ENCODE assay signal across 24 mouse cellular contexts in genomic region chr7:4562660-4563059, GRCm38 (mm10). TPM values are rescaled to one million over a fixed set of nuclear protein-coding genes. Genes with fewer than 3 reads are reported as not detected.
DNase-seq lines count a peak whose midpoint lies in the region; ATAC-seq and TF ChIP-seq lines count a peak whose summit lies in the region.
"Had no signal": no experiment of that assay in that cellular context is flagged by ENCODE, and none has a peak within 500 bp of the region (broad histone marks: within the 10 kb centered on the region; RNA-seq: fewer than 3 reads in every experiment).

No protein-coding gene starts in this region.

- H3K27ac ChIP-seq in forebrain, embryonic 11.5 days (ENCODE audit: low read depth, low read length) = no peak overlapping the region
- no peak overlapping the region for H3K27ac ChIP-seq in forebrain, postnatal 0 days (ENCODE audit: low read depth, low read length)
- H3K27ac ChIP-seq in midbrain, postnatal 0 days (ENCODE audit: low read depth, low read length) = no peak overlapping the region
- H3K27ac ChIP-seq in midbrain, embryonic 10.5 days (replicated peaks) = no peak overlapping the region
- H3K27ac ChIP-seq: forebrain, embryonic 13.5 days; heart, embryonic 15.5 days; hindbrain, postnatal 0 days; liver, embryonic 12.5 days; lung, embryonic 15.5 days; macrophage; midbrain, embryonic 13.5 days; neural tube, embryonic 13.5 days had no signal

- H3K9me3 ChIP-seq in forebrain, embryonic 11.5 days (ENCODE audit: control insufficient read depth, low read length) = no peaks in the 10 kb centered on the region
- H3K9me3 ChIP-seq in forebrain, postnatal 0 days (ENCODE audit: low read length) = no peaks in the 10 kb centered on the region
- H3K9me3 ChIP-seq in midbrain, postnatal 0 days (ENCODE audit: low read length) = no peaks in the 10 kb centered on the region
- H3K9me3 ChIP-seq in midbrain, embryonic 10.5 days (replicated peaks) = no peaks in the 10 kb centered on the region
- no peaks in the 10 kb centered on the region for H3K9me3 ChIP-seq in G1E (replicated peaks)
- H3K9me3 ChIP-seq: forebrain, embryonic 13.5 days; heart, embryonic 15.5 days; liver, embryonic 12.5 days; lung, embryonic 15.5 days; midbrain, embryonic 13.5 days; neural tube, embryonic 13.5 days had no signal

- 94% methylated on average over 3 of the region's 3 CpGs for WGBS in forebrain, embryonic 11.5 days
- WGBS in forebrain, postnatal 0 days = 89% methylated on average over 3 of the region's 3 CpGs
- 98% methylated on average over 3 of the region's 3 CpGs for WGBS in midbrain, postnatal 0 days
- WGBS in midbrain, embryonic 10.5 days = 88% methylated on average over 3 of the region's 3 CpGs

- peak; percentile 8 for DNase-seq in forebrain, embryonic 11.5 days (ENCODE audit: low spot score)
- DNase-seq in forebrain, postnatal 0 days = no peak
- no peak for DNase-seq in midbrain, postnatal 0 days (ENCODE audit: low spot score)
- DNase-seq in midbrain, embryonic 10.5 days (ENCODE audit: low spot score) = no peak
- DNase-seq in G1E (ENCODE audit: low spot score) = no peak
- DNase-seq: cerebellum, adult 8-10 months; gastrocnemius, postnatal 10 days; heart, adult 18-20 months; kidney, adult 9 months; kidney, postnatal 36 days; right cerebral cortex, adult 18-20 months had no signal

- no peak overlapping the region for H3K4me3 ChIP-seq in forebrain, embryonic 11.5 days (ENCODE audit: low read depth, low read length)
- no peak overlapping the region for H3K4me3 ChIP-seq in forebrain, postnatal 0 days (ENCODE audit: low read depth, low read length)
- H3K4me3 ChIP-seq in midbrain, postnatal 0 days (ENCODE audit: low read depth, low read length) = no peak overlapping the region
- no peak overlapping the region for H3K4me3 ChIP-seq in midbrain, embryonic 10.5 days
- H3K4me3 ChIP-seq in G1E (ENCODE audit: low read depth, low read length) = no peak overlapping the region
- H3K4me3 ChIP-seq: forebrain, embryonic 13.5 days; heart, embryonic 15.5 days; liver, embryonic 12.5 days; lung, embryonic 15.5 days; midbrain, embryonic 13.5 days; neural tube, embryonic 13.5 days had no signal

- no peak overlapping the region for H3K9ac ChIP-seq in forebrain, embryonic 11.5 days (ENCODE audit: low read length)
- no peak overlapping the region for H3K9ac ChIP-seq in forebrain, postnatal 0 days
- no peak overlapping the region for H3K9ac ChIP-seq in midbrain, postnatal 0 days (replicated peaks; ENCODE audit: low read length, poor library complexity, severe bottlenecking)
- H3K9ac ChIP-seq: forebrain, embryonic 13.5 days; heart, embryonic 15.5 days; liver, embryonic 12.5 days; lung, embryonic 15.5 days; midbrain, embryonic 13.5 days; neural tube, embryonic 13.5 days had no signal

- H3K36me3 ChIP-seq in forebrain, embryonic 11.5 days (ENCODE audit: control insufficient read depth, insufficient read depth, low read length) = no peaks in the 10 kb centered on the region
- H3K36me3 ChIP-seq in forebrain, postnatal 0 days (ENCODE audit: insufficient read depth) = no peaks in the 10 kb centered on the region
- no peaks in the 10 kb centered on the region for H3K36me3 ChIP-seq in midbrain, postnatal 0 days (ENCODE audit: insufficient read depth, low read length)
- H3K36me3 ChIP-seq in midbrain, embryonic 10.5 days = no peaks in the 10 kb centered on the region
- H3K36me3 ChIP-seq in G1E (replicated peaks) = no peaks in the 10 kb centered on the region
- H3K36me3 ChIP-seq: heart, embryonic 15.5 days; liver, embryonic 12.5 days; lung, embryonic 15.5 days; midbrain, embryonic 13.5 days; neural tube, embryonic 13.5 days had no signal

- TF ChIP-seq CTCF in forebrain, postnatal 0 days (IDR thresholded peaks at IDR 0.05; ENCODE audit: low read depth) = no peak
- TF ChIP-seq CTCF in midbrain, postnatal 0 days (IDR thresholded peaks at IDR 0.05) = 0 out of 2 replicates have a peak, but pooled peaks have one; percentile 4
- TF ChIP-seq CTCF in G1E (IDR thresholded peaks at IDR 0.05; ENCODE audit: low read depth, low read length) = 0 out of 2 replicates have a peak, but pooled peaks have one; percentile 6

- no peaks in the 10 kb centered on the region for H3K27me3 ChIP-seq in forebrain, embryonic 11.5 days (ENCODE audit: control insufficient read depth, insufficient read depth, low read length)
- H3K27me3 ChIP-seq in forebrain, postnatal 0 days (ENCODE audit: insufficient read depth, low read length) = no peaks in the 10 kb centered on the region
- no peaks in the 10 kb centered on the region for H3K27me3 ChIP-seq in midbrain, postnatal 0 days (ENCODE audit: insufficient read depth, low read length)
- H3K27me3 ChIP-seq in midbrain, embryonic 10.5 days (ENCODE audit: low read depth, poor library complexity, severe bottlenecking) = no peaks in the 10 kb centered on the region
- no peaks in the 10 kb centered on the region for H3K27me3 ChIP-seq in G1E (ENCODE audit: insufficient read depth, low read length)
- H3K27me3 ChIP-seq: forebrain, embryonic 13.5 days; heart, embryonic 15.5 days; lung, embryonic 15.5 days; neural tube, embryonic 13.5 days had no signal

- ATAC-seq in forebrain, embryonic 11.5 days (replicated peaks; ENCODE audit: low FRiP score) = no peak
- ATAC-seq in forebrain, postnatal 0 days = no peak
- no peak for ATAC-seq in midbrain, postnatal 0 days (ENCODE audit: low FRiP score)
- ATAC-seq in G1E (ENCODE audit: extremely low read depth, insufficient number of reproducible peaks, low FRiP score, poor library complexity, severe bottlenecking) = no peak
- 0 out of 2 replicates have a peak, but pooled peaks have one; percentile 52 for ATAC-seq in megakaryocyte progenitor cell, adult 5-6 weeks (replicated peaks; ENCODE audit: poor library complexity)
- ATAC-seq in cerebellum, adult (ENCODE audit: insufficient number of reproducible peaks, low FRiP score, low TSS enrichment) = no peak
- ATAC-seq: forebrain, embryonic 13.5 days; hindbrain, postnatal 0 days; liver, embryonic 12.5 days; midbrain, embryonic 13.5 days had no signal

- H3K4me1 ChIP-seq in forebrain, embryonic 11.5 days (replicated peaks; ENCODE audit: control insufficient read depth, insufficient read depth, low read length) = no peaks in the 10 kb centered on the region
- no peaks in the 10 kb centered on the region for H3K4me1 ChIP-seq in forebrain, postnatal 0 days (ENCODE audit: insufficient read depth)
- H3K4me1 ChIP-seq in midbrain, postnatal 0 days (ENCODE audit: insufficient read depth, low read length) = no peaks in the 10 kb centered on the region
- no peaks in the 10 kb centered on the region for H3K4me1 ChIP-seq in midbrain, embryonic 10.5 days
- H3K4me1 ChIP-seq in G1E (ENCODE audit: insufficient read depth, low read depth, low read length) = no peaks in the 10 kb centered on the region
- H3K4me1 ChIP-seq: forebrain, embryonic 13.5 days; heart, embryonic 15.5 days; liver, embryonic 12.5 days; lung, embryonic 15.5 days; midbrain, embryonic 13.5 days; neural tube, embryonic 13.5 days had no signal

- H3K4me2 ChIP-seq in forebrain, embryonic 11.5 days (ENCODE audit: low read depth, low read length, severe bottlenecking) = no peak overlapping the region
- no peak overlapping the region for H3K4me2 ChIP-seq in forebrain, postnatal 0 days (ENCODE audit: low read depth)
- no peak overlapping the region for H3K4me2 ChIP-seq in midbrain, postnatal 0 days (ENCODE audit: low read depth, low read length, poor library complexity, severe bottlenecking)
- H3K4me2 ChIP-seq: forebrain, embryonic 13.5 days; heart, embryonic 15.5 days; liver, embryonic 12.5 days; lung, embryonic 15.5 days; midbrain, embryonic 13.5 days; neural tube, embryonic 13.5 days had no signal

RNA-seq across cellular contexts. Expression of gene Syt5, which starts 15.3 kb away (rescaled TPM):
- polyA plus RNA-seq in forebrain, embryonic 11.5 days (2014; fragmentation: Nextera tagmentation; extraction: Ambion mirVana) = 13.5 and 15.3 TPM in 2 replicates
- 170 and 231 TPM in 2 replicates for total RNA-seq in forebrain, postnatal 0 days (2014; rRNA removed)
- polyA plus RNA-seq in forebrain, postnatal 0 days (2015; fragmentation: Nextera tagmentation; extraction: Ambion mirVana) = 301 and 305 TPM in 2 replicates
- 84.7 and 147 TPM in 2 replicates for total RNA-seq in midbrain, postnatal 0 days (2014; rRNA removed)
- 184 and 194 TPM in 2 replicates for polyA plus RNA-seq in midbrain, postnatal 0 days (2015; fragmentation: Nextera tagmentation; extraction: Ambion mirVana)
- 5.0 and 9.8 TPM in 2 replicates for polyA plus RNA-seq in midbrain, embryonic 10.5 days (2016; fragmentation: Nextera tagmentation; extraction: Ambion mirVana)
- not detected in 2 replicates for total RNA-seq in G1E (2014; fragmentation: Nextera tagmentation)
- not detected in 2 replicates for total RNA-seq in G1E (2017)
- polyA plus RNA-seq in G1E (2012) = not detected in 2 replicates
- not detected in 2 replicates for total RNA-seq in megakaryocyte progenitor cell, adult 5-6 weeks (2015)
- not detected in 2 replicates for total RNA-seq in megakaryocyte progenitor cell, adult 5-6 weeks (2017)
- total RNA-seq: hematopoietic stem cell, adult 5-6 weeks had no signal
- polyA plus RNA-seq: macrophage had no signal

RNA-seq across cellular contexts. Expression of gene Dnaaf3, which starts 30.4 kb away (rescaled TPM):
- 1.4 and 2.0 TPM in 2 replicates for polyA plus RNA-seq in forebrain, embryonic 11.5 days (2014; fragmentation: Nextera tagmentation; extraction: Ambion mirVana)
- total RNA-seq in forebrain, postnatal 0 days (2014; rRNA removed) = 0.62 and 2.2 TPM in 2 replicates
- polyA plus RNA-seq in forebrain, postnatal 0 days (2015; fragmentation: Nextera tagmentation; extraction: Ambion mirVana) = 1.3 and 2.0 TPM in 2 replicates
- total RNA-seq in midbrain, postnatal 0 days (2014; rRNA removed) = 0.80 and 2.4 TPM in 2 replicates
- polyA plus RNA-seq in midbrain, postnatal 0 days (2015; fragmentation: Nextera tagmentation; extraction: Ambion mirVana) = 1.3 and 1.7 TPM in 2 replicates
- polyA plus RNA-seq in midbrain, embryonic 10.5 days (2016; fragmentation: Nextera tagmentation; extraction: Ambion mirVana) = 1.8 and 2.2 TPM in 2 replicates
- not detected in 2 replicates for total RNA-seq in G1E (2014; fragmentation: Nextera tagmentation)
- total RNA-seq in G1E (2017) = not detected in 2 replicates
- not detected in 2 replicates for polyA plus RNA-seq in G1E (2012)
- total RNA-seq in megakaryocyte progenitor cell, adult 5-6 weeks (2015) = 0.59 and 0.95 TPM in 2 replicates
- 1.3 and 1.4 TPM in 2 replicates for total RNA-seq in megakaryocyte progenitor cell, adult 5-6 weeks (2017)

RNA-seq across cellular contexts. Expression of gene Tnni3, which starts 38.6 kb away (rescaled TPM):
- 1.8 and 2.4 TPM in 2 replicates for polyA plus RNA-seq in forebrain, embryonic 11.5 days (2014; fragmentation: Nextera tagmentation; extraction: Ambion mirVana)
- total RNA-seq in forebrain, postnatal 0 days (2014; rRNA removed) = 0.62 and 3.6 TPM in 2 replicates
- polyA plus RNA-seq in forebrain, postnatal 0 days (2015; fragmentation: Nextera tagmentation; extraction: Ambion mirVana) = 0.89 and 1.2 TPM in 2 replicates
- total RNA-seq in midbrain, postnatal 0 days (2014; rRNA removed) = 4.1 TPM in 1 of 2 replicates, not detected in the other
- 1.4 and 1.7 TPM in 2 replicates for polyA plus RNA-seq in midbrain, postnatal 0 days (2015; fragmentation: Nextera tagmentation; extraction: Ambion mirVana)
- polyA plus RNA-seq in midbrain, embryonic 10.5 days (2016; fragmentation: Nextera tagmentation; extraction: Ambion mirVana) = 2.0 and 2.3 TPM in 2 replicates
- total RNA-seq in G1E (2014; fragmentation: Nextera tagmentation) = not detected in 2 replicates
- 0.41 TPM in 1 of 2 replicates, not detected in the other for total RNA-seq in G1E (2017)
- 0.15 TPM in 1 of 2 replicates, not detected in the other for polyA plus RNA-seq in G1E (2012)
- total RNA-seq in megakaryocyte progenitor cell, adult 5-6 weeks (2015) = 4.8 and 5.2 TPM in 2 replicates
- total RNA-seq in megakaryocyte progenitor cell, adult 5-6 weeks (2017) = 2.1 and 6.0 TPM in 2 replicates
- total RNA-seq: hindbrain, postnatal 0 days had no signal

RNA-seq across cellular contexts. Expression of gene Ptprh, which starts 41.2 kb away (rescaled TPM):
- not detected in 2 replicates for polyA plus RNA-seq in forebrain, embryonic 11.5 days (2014; fragmentation: Nextera tagmentation; extraction: Ambion mirVana)
- 0.54 and 2.9 TPM in 2 replicates for total RNA-seq in forebrain, postnatal 0 days (2014; rRNA removed)
- 1.0 and 1.1 TPM in 2 replicates for polyA plus RNA-seq in forebrain, postnatal 0 days (2015; fragmentation: Nextera tagmentation; extraction: Ambion mirVana)
- total RNA-seq in midbrain, postnatal 0 days (2014; rRNA removed) = 2.4 and 3.6 TPM in 2 replicates
- 1.1 and 1.3 TPM in 2 replicates for polyA plus RNA-seq in midbrain, postnatal 0 days (2015; fragmentation: Nextera tagmentation; extraction: Ambion mirVana)
- not detected in 2 replicates for polyA plus RNA-seq in midbrain, embryonic 10.5 days (2016; fragmentation: Nextera tagmentation; extraction: Ambion mirVana)
- not detected in 2 replicates for total RNA-seq in G1E (2014; fragmentation: Nextera tagmentation)
- 0.05 and 0.06 TPM in 2 replicates for total RNA-seq in G1E (2017)
- not detected in 2 replicates for polyA plus RNA-seq in G1E (2012)
- not detected in 2 replicates for total RNA-seq in megakaryocyte progenitor cell, adult 5-6 weeks (2015)
- not detected in 2 replicates for total RNA-seq in megakaryocyte progenitor cell, adult 5-6 weeks (2017)
- total RNA-seq: gastrocnemius, postnatal 10 days; heart, adult 18-20 months; hematopoietic stem cell, adult 5-6 weeks had no signal
- polyA plus RNA-seq: embryonic facial prominence, embryonic 11.5 days; heart, embryonic 15.5 days; limb, embryonic 11.5 days; liver, embryonic 12.5 days; lung, embryonic 15.5 days; macrophage had no signal

RNA-seq across cellular contexts. Expression of gene Tnnt1, which starts 46.5 kb away (rescaled TPM):
- 4.2 and 5.6 TPM in 2 replicates for polyA plus RNA-seq in forebrain, embryonic 11.5 days (2014; fragmentation: Nextera tagmentation; extraction: Ambion mirVana)
- total RNA-seq in forebrain, postnatal 0 days (2014; rRNA removed) = 0.77 and 2.9 TPM in 2 replicates
- polyA plus RNA-seq in forebrain, postnatal 0 days (2015; fragmentation: Nextera tagmentation; extraction: Ambion mirVana) = 3.4 and 3.9 TPM in 2 replicates
- 2.9 and 4.2 TPM in 2 replicates for total RNA-seq in midbrain, postnatal 0 days (2014; rRNA removed)
- polyA plus RNA-seq in midbrain, postnatal 0 days (2015; fragmentation: Nextera tagmentation; extraction: Ambion mirVana) = 3.3 and 4.1 TPM in 2 replicates
- 4.7 and 6.0 TPM in 2 replicates for polyA plus RNA-seq in midbrain, embryonic 10.5 days (2016; fragmentation: Nextera tagmentation; extraction: Ambion mirVana)
- total RNA-seq in G1E (2014; fragmentation: Nextera tagmentation) = not detected in 2 replicates
- 0.17 TPM in 1 of 2 replicates, not detected in the other for total RNA-seq in G1E (2017)
- polyA plus RNA-seq in G1E (2012) = 0.22 and 0.35 TPM in 2 replicates
- 5.6 and 8.0 TPM in 2 replicates for total RNA-seq in megakaryocyte progenitor cell, adult 5-6 weeks (2015)
- total RNA-seq in megakaryocyte progenitor cell, adult 5-6 weeks (2017) = 16.5 and 17.4 TPM in 2 replicates

Comparison
In these comparisons a context has a peak if more than half of its experiments do, and no peak if none do; other contexts are left out.
1. RNA of gene Syt5, which starts 15.3 kb away (polyA plus RNA-seq): 301 to 305 TPM in forebrain, postnatal 0 days and 184 to 194 TPM in midbrain, postnatal 0 days; 13.5 to 15.3 TPM in forebrain, embryonic 11.5 days, 5.0 to 9.8 TPM in midbrain, embryonic 10.5 days and not detected in G1E; every median in the first group is over 10 times any median in the second.